Mouse (Mus musculus) cerebellum, postnatal 10 days (tissue): ENCODE measurements at regions not wholly inside any gene's neighbourhood (a gene's known extent, or its start where the extent isn't known, plus 50 kb on each side); places are given as distances from the start of the nearest gene placed in this dataset.

Source experiments
- DNase-seq, 2 experiments: peaks; one replicate each; pipeline ENCODE4 v3.0.0; 2021; ENCODE audit warnings: mixed read lengths in 2 of 2

DNA sequence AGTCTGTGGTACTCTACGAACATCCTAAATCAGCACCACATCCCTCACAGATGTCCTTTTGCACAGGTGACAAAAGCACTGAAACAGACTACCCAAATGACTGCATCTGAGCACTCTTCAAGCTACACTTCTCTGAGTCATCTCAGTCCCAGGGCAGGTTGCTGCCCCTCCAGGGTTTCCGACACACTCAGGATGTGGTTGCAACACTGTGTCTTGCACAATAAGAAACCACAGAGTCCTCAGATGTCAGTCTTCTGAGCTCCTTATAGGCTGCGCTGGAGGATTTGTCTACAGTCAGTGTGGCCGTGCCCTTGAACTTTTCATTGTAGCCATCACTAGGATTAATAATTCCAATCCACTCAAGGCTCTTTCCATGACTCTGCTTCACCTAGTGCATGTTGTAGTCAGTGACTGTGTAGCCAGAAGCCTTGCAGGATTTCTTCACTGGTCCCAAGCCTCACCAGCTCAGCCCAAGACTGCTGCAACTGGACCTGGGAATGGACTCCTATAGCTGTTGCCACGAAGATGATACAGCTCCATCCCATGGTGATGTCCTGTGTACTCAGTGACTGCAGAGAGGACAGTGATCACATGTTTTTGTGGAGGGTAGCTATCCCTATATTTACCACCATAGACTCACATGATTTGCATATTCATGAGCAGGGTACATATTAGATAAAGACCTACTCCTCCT, 1103.3 kb upstream of the Tenm3 start:
- no peak for DNase-seq

DNA sequence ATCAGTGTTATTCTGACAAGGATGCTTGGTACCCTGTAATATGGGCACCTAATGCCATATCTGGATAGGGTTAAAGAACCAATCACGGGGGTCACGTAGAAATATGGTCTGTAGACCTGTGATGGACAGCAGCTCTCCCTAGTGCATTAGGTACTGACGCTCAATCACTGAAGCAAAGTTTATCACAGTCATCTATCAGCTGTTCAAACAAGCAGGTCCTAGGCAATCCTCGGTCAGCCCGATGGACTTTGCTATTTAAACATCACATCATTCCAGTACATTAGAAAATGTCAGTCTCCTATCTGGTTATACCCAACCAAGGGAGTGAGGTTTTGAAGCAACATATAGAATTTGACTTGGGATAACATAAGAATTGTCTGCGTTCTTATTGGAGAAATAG, 1088.4 kb upstream of the Tenm3 start:
- no peak for DNase-seq

DNA sequence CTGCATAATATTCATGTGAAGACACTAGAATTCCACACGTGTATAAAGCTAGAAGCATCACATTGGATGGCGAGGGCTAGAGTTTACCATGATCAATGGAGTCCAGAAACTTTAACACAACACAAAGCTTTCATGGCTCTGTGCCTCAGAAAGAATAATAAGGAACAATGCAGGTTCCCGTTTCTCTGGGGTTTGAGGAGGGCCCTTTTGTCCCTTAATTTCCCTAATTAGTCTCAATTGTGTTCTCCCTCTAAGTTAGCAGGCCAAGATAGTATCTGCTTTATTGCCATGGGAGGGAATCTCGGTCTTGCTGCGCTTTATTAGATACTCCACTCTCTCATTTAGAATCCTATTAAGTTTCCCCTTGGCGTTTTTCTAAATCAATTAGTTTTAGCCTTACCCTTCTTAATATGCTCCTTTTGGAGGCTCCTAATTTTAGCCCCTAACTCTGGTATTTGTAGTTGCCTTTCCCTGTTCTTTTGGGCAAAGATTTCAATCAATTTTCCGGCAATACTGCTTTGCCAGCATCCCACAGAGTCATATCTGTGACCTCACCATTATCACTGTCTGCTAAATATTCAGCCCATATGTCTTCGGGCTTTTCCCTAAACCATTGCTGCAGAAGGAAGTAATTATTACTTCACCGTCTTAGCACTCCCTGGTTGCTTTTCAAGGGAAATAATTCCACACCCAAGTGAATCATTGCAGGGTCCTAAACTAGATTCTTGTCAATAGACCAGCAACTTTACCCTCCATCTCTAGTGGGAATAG, 1082.8 kb upstream of the Tenm3 start:
- DNase-seq = peak; percentile 7 to 17

DNA sequence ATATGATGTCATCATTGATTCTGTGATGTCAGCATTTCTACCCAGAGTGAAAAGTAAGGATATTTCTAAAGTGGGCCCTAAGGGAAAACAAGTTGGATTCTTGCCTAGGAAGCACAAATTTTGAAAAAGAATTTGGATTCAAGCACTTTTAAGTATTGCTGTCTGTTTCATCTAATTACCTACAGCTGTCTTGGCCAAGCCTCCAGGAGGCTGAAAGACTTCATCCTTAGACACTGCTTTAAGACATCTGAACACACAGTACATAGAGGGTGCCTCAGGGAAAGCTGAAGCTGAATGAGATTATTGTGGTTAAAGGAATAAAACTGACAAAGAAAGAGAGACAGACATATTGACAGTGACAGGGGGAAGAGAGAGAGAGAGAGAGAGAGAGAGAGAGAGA, 1061.3 kb upstream of the Tenm3 start:
- no peak for DNase-seq

DNA sequence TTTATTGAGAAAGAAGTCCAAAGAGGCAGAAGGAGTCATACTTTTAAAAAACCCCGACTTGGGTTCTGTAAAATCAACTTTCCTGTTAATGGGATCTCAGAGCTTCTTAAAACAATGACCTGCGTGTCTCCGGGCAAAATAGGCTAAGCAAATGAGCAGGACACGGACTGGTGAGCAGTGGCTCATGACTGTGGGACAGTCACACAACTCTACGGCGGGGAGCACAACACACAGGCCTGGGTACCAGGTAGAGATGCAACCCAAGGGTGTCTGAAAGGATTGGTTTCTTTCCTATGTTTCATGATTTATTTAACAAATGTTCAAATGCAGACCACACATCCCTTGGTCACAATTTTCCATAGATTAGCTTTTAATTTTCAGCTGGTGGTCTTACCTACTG, 1058.3 kb upstream of the Tenm3 start:
- no peak for DNase-seq

DNA sequence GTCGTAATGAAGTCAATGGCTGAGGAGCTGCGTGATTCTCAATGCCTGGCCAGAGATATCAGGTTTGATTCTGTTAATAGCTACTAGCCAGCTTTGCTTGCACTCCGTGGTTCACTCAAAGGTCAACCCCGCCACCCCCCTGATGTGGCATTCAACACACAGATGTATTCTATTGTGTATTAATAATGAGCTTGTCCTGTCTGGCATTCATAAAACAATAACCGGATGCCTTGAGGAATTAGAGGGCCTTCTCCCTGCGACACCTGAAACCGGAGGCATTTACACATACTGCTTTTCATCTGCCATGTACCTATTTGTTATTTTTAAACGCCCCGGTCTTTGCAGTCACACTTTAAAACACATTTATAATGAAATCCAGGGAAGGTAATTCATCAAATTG, 1057.8 kb upstream of the Tenm3 start:
- no peak for DNase-seq
